Mouse (Mus musculus) colon, adult 2 months (tissue): ENCODE data around the gene Taf6. TPM values are rescaled to one million over a fixed set of nuclear protein-coding genes. Genes with fewer than 3 reads are reported as not detected.

Experiments
- polyA plus RNA-seq: library from polyadenylated mRNA; depleted of rRNA; stranded (reverse); fragments of >200 nt; gene quantifications from 2 replicates; pipeline ENCODE4 v1.2.3, GENCODE M21; 2012; rRNA removed

Taf6 gene
- 39.3 and 55.2 TPM in 2 replicates for polyA plus RNA-seq

DNA sequence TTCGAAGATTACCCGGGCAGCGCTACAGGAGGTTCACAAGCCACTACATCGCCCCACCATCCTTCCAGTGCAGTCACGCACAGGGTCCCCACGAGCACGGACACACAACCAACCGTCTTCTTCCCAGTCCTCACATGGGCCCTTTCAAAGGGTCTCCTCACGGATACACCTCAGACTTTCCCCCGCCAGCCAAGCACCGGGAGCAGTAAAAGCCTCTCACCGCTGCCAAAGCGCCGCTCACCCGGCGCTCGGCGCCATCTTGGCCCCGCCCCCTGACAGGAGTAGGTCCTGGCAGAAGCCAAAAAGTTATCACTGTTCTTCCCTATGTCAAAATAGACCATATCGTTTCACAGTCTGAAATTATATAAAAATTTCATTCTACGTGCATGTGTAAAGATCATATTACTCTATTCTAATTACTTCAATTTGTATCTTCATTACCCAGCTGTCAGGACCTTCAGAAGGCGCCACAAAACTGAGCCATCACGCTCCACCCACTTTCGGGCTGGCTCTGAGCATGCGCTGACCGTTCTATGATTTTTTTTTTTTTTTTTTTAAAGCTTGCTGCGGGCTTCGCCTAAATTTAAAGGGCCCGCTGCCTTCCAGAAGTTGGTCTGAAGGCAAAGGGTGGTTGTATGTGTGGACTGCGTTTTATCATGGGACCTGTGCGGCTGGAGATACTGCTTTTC is at the start of gene Taf6, which contains the start of gene Cnpy4:
Gene Taf6 (minus strand): TSS at position 502 of the 689 bp plus-strand sequence.
Gene Cnpy4 (plus strand): TSS at position 536 of the 689 bp plus-strand sequence.

DNA sequence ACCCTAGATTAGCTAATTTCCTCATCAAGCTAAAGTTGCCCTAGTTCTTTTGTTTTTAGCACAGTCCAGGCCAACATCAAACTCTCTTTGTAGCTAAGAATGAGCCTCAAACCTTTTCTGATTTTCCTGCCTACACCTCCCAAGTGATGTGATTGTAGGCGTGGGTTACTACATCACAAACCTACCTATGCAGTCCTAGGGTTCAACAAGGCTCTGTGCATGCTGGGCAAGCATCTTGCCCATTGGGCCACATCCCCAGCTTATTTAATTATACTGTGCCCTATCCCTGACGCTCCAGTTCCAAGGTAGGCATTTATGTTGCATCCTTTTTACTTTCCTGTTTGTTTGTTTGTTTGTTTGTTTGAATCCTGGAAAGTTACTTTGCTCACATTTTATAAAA is 38.4 kb upstream of the Taf6 start, which contains the start of gene Nxpe5:
Gene Nxpe5 (plus strand): TSS at position 199 of the 400 bp plus-strand sequence.

DNA sequence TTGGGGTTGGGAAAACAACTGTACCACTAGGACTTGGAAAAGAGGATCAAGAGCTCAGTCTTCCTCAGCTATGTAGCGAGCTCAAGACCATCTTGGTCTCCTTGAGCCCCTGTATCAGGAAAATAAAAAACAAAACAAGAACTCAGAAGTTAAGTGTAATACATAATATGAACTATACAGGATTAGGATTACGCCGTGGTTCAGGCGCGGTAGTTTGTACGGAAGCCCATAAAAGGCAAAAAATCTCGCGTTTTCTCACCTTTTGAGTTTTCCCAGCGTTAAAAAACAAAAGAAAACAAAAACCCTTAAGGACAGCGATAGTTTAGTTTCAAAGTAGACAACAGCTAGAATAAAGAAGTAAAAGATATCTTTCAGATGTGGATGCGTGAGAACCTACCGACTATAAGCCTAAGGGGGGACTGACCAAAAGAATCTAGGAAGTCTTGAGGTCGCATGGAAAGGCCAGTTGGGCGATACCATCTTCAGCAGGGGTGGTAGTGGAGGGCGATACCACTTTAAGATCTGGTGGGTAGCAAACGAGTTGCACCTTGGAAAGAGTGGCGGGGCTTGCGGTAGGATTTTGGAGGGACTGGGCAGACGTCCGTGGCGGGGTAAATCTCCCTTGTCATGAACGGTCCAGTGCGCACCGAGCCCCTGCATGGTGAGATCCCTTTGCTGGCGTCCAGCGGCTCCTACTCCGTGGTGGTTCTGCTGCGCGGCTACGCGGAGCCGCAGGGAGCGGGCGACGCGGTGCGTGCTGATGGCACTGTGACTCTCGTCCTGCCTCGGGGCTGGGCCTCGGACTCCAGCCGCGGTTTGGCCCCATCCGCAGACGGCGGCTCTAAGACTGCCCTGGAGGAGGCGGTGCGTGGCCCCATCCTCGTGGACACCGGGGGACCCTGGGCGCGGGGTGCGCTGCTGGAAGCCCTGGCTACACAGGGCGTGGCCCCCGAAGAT is 6.8 kb upstream of the Taf6 start, which contains the start of gene Mblac1:
Gene Mblac1 (plus strand): TSS at position 544 of the 957 bp plus-strand sequence.

DNA sequence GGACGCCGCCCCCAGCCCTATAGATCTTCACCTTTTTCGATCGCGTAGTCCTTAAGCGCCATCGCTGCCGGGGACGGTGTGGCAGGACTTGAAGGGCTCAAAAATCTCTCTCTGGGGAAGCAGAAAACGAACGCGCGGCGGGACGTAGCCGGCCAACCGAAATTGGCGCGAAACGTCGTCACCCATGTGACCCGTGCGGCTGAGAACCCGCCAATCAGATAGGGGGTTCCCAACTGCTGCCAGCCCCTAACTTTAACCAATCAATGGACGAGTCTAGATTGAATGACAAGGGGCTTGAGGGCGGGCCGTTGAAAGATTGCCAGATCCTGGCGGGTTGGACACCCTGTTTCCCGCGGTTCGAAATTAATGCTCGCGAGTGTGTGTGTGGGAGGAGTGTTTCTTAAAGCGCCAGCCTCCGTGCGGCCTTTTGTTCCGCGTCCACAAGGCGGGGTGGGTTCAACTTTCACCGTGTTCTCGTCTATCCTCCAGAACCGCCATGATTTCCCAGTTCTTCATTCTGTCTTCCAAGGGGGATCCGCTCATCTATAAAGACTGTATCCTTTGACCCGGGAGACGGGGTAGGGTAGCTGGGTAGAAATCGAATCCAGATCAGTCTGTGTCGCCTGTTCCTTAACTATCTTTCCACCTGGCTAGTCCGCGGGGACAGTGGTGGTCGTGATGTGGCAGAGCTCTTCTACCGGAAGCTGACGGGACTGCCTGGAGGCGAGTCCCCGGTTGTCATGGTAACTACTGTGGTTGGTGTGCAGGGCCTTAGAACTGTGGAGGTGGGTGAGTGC is 15.4 kb downstream of the Taf6 start, which contains the start of the genes Ap4m1 and Mcm7:
Gene Ap4m1 (plus strand): TSS at position 308 of the 797 bp plus-strand sequence.
Gene Mcm7 (minus strand): TSS at position 728 of the 797 bp plus-strand sequence.

DNA sequence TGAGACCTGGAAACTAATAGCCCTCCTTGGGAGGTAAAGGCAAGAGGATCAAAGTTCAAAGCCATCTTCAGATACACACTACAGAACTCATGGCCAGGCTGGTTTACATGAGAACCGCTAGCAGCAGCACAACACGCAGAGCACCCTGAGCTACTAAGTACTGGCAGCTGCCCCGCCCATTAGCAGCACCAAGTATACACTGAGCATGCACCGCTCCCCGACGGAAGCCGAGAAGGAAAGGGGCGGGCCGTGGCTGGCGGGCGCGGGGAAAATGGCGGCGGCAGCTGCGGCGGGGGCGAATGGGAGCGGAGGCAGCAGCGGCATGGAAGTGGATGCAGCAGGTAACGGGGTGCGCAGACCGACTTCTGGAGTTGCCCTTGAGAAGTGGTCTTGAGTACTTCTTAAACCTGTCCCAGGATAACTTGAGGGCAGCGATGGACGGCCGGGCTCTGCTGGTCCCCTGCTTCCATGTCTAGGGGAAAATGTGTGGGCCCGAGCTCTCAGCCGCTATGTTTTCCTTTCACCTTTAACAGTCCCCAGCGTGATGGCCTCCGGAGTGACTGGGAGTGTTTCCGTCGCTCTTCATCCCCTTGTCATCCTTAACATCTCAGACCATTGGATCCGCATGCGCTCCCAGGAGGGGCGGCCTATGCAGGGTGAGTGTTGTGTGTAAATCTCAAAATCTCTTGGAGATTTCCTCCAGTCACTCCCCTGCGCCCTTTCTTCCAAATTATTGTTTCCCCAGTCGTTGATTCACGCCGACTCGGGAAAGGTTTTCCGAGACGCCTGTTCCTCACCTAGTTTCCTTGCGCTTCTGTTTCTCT is 26.2 kb downstream of the Taf6 start, which contains the start of gene Cops6:
Gene Cops6 (plus strand): TSS at position 230 of the 824 bp plus-strand sequence.

GRCm38 (mm10) chr5:138155443-138155976 is 31.7 kb downstream of the Taf6 start, which contains the start of gene Zfp113:
Gene Zfp113, minus strand, starts transcription at chr5:138155744.

Other genes with a start within 250 kb of the Taf6 start
- gene Gjc3, start 224.4 kb downstream of the Taf6 start, polyA plus RNA-seq, result 0.12 and 0.35 TPM in 2 replicates
- 0.88 and 1.7 TPM in 2 replicates for gene Azgp1, start 205.9 kb downstream of the Taf6 start, polyA plus RNA-seq
- gene Smok3a, start 166.2 kb downstream of the Taf6 start, polyA plus RNA-seq, result not detected in 2 replicates
- gene Smok3b, start 166.0 kb downstream of the Taf6 start, polyA plus RNA-seq, result not detected in 2 replicates
- gene Smok3c, start 134.3 kb downstream of the Taf6 start, polyA plus RNA-seq, result not detected in 2 replicates
- gene Zkscan1, start 102.4 kb downstream of the Taf6 start, polyA plus RNA-seq, result 3.5 and 4.0 TPM in 2 replicates
- 5.9 and 6.5 TPM in 2 replicates for gene Zscan21, start 70.5 kb downstream of the Taf6 start, polyA plus RNA-seq
- 2.3 and 2.9 TPM in 2 replicates for gene Zfp113, start 31.7 kb downstream of the Taf6 start, polyA plus RNA-seq
- gene Cops6, start 26.4 kb downstream of the Taf6 start, polyA plus RNA-seq, result 61.9 and 65.8 TPM in 2 replicates
- 24.4 and 31.9 TPM in 2 replicates for gene Ap4m1, start 15.4 kb downstream of the Taf6 start, polyA plus RNA-seq
- gene Mcm7, start 15.0 kb downstream of the Taf6 start, polyA plus RNA-seq, result 24.7 and 26.8 TPM in 2 replicates
- 2.9 and 3.3 TPM in 2 replicates for gene Cnpy4, start within 50 bp of the Taf6 start, polyA plus RNA-seq
- 7.7 and 9.6 TPM in 2 replicates for gene Mblac1, start 6.9 kb upstream of the Taf6 start, polyA plus RNA-seq
- gene Nxpe5, start 38.4 kb upstream of the Taf6 start, polyA plus RNA-seq, result 1.8 and 2.0 TPM in 2 replicates
- 176 and 202 TPM in 2 replicates for gene Lamtor4, start 68.0 kb upstream of the Taf6 start, polyA plus RNA-seq
- 60.0 and 79.7 TPM in 2 replicates for gene BC037034, start 76.6 kb upstream of the Taf6 start, polyA plus RNA-seq
- 0.52 and 0.76 TPM in 2 replicates for gene Gal3st4, start 85.4 kb upstream of the Taf6 start, polyA plus RNA-seq
- gene Gm43720, start 92.5 kb upstream of the Taf6 start, polyA plus RNA-seq, result not detected in 2 replicates
- 2.2 and 3.5 TPM in 2 replicates for gene Gpc2, start 92.6 kb upstream of the Taf6 start, polyA plus RNA-seq
- gene Stag3, start 92.8 kb upstream of the Taf6 start, polyA plus RNA-seq, result 0.50 and 0.75 TPM in 2 replicates
- gene Pvrig, start 154.5 kb upstream of the Taf6 start, polyA plus RNA-seq, result 0.38 TPM in 1 of 2 replicates, not detected in the other